Mouse (Mus musculus) embryonic fibroblast, embryonic 13.5 days (primary cell): ENCODE results near the gene Zbtb3. TPM values are rescaled to one million over a fixed set of nuclear protein-coding genes. Genes with fewer than 3 reads are reported as not detected.

Source experiments
- H3K27ac ChIP-seq: 2 replicates; pipeline ENCODE4 v1.5.1; 2012; ENCODE audit warnings: low read length, control low read depth, inconsistent platforms; ENCODE audit not compliant: insufficient read depth
- H3K4me1 ChIP-seq: 2 replicates; pipeline ENCODE4 v1.6.1; 2011; ENCODE audit warnings: low read length; ENCODE audit not compliant: control insufficient read depth, insufficient read depth
- H3K4me3 ChIP-seq: 2 replicates; pipeline ENCODE4 v1.5.1; 2011; ENCODE audit warnings: mild to moderate bottlenecking, control low read depth, low read length; ENCODE audit not compliant: insufficient read depth
- CTCF ChIP-seq: IDR thresholded peaks from 2 replicates; pipeline ENCODE4 v1.5.1; 2011; ENCODE audit warnings: mild to moderate bottlenecking, control low read depth, low read length, moderate library complexity, borderline replicate concordance; ENCODE audit not compliant: insufficient read depth
- POLR2A ChIP-seq: IDR thresholded peaks from 2 replicates; pipeline ENCODE4 v1.6.1; 2011; ENCODE audit warnings: low read depth, mild to moderate bottlenecking, control low read depth, low read length, moderate library complexity
- polyA plus RNA-seq: library from polyadenylated mRNA; stranded (reverse); fragments of >200 nt; gene quantifications from 2 replicates; pipeline ENCODE4 v1.2.4, GENCODE M21; 2011; ENCODE audit warnings: low read depth; ENCODE audit not compliant: missing spikeins, insufficient read length

Zbtb3 gene
- polyA plus RNA-seq, result 1.4 and 2.0 TPM in 2 replicates

GRCm38 (mm10) chr19:8802130-8802821, at the start of gene Zbtb3:
Gene Zbtb3 (plus strand): TSS chr19:8802555.
- peak within 1 kb of the TSS; percentile 76 for H3K4me3 ChIP-seq
- TF ChIP-seq POLR2A (peak; percentile 87), CTCF (no peak)
- H3K4me1 ChIP-seq, result no peaks in the 10 kb centered on the region; the same call in 1 of the 2 replicates
- peak within 1 kb of the TSS; percentile 63 for H3K27ac ChIP-seq

- TF ChIP-seq CTCF (no peak), POLR2A (no peak)
- Histone ChIP-seq H3K4me3 (no peak overlapping the region), H3K4me1 (peaks cover 9% of the 10 kb centered on the region; the same call in 1 of the 2 replicates), H3K27ac (no peak overlapping the region)
Measured at GRCm38 (mm10) chr19:8755652-8756051, 46.7 kb upstream of the Zbtb3 start.

- Histone ChIP-seq H3K4me1 (peaks cover 9% of the 10 kb centered on the region; the same call in 1 of the 2 replicates), H3K27ac (peak within 1 kb of the TSS; percentile 87), H3K4me3 (peak within 1 kb of the TSS; percentile 99)
- peak; percentile 94 for TF ChIP-seq POLR2A
- TF ChIP-seq CTCF, result no peak
Measured at GRCm38 (mm10) chr19:8756635-8757387, 45.5 kb upstream of the Zbtb3 start, which contains the start of gene Nxf1. Gene Nxf1 (plus strand): TSS chr19:8757073.

- TF ChIP-seq CTCF (no peak), POLR2A (no peak)
- H3K27ac ChIP-seq, result peak overlapping the region; percentile 10; the same call in 1 of the 2 replicates
- peak overlapping the region; percentile 99 for H3K4me3 ChIP-seq
- H3K4me1 ChIP-seq, result peaks cover 9% of the 10 kb centered on the region; the same call in 1 of the 2 replicates
Measured at GRCm38 (mm10) chr19:8757471-8757998, 44.8 kb upstream of the Zbtb3 start.

GRCm38 (mm10) chr19:8758899-8759298, 43.5 kb upstream of the Zbtb3 start:
- TF ChIP-seq POLR2A (no peak), CTCF (no peak)
- H3K4me1 ChIP-seq, result peaks cover 9% of the 10 kb centered on the region; the same call in 1 of the 2 replicates
- no peak overlapping the region for H3K27ac ChIP-seq
- peak overlapping the region; percentile 44; the same call in 1 of the 2 replicates for H3K4me3 ChIP-seq

- TF ChIP-seq CTCF, result no peak
- Histone ChIP-seq H3K27ac (no peak overlapping the region), H3K4me1 (0 out of 2 replicates have a peak, but pooled peaks cover 2% of the 10 kb centered on the region), H3K4me3 (no peak overlapping the region)
Measured at GRCm38 (mm10) chr19:8760757-8761156, 41.6 kb upstream of the Zbtb3 start.

GRCm38 (mm10) chr19:8763276-8763675, 39.1 kb upstream of the Zbtb3 start:
- H3K27ac ChIP-seq, result no peak overlapping the region
- 0 out of 2 replicates have a peak, but pooled peaks cover 2% of the 10 kb centered on the region for H3K4me1 ChIP-seq
- no peak overlapping the region for H3K4me3 ChIP-seq
- no peak for TF ChIP-seq POLR2A
- no peak for TF ChIP-seq CTCF

GRCm38 (mm10) chr19:8765562-8765961, 36.8 kb upstream of the Zbtb3 start:
- Histone ChIP-seq H3K4me1 (no peaks in the 10 kb centered on the region), H3K27ac (no peak overlapping the region), H3K4me3 (no peak overlapping the region)
- TF ChIP-seq CTCF, result no peak
- TF ChIP-seq POLR2A, result no peak

- TF ChIP-seq CTCF, result no peak
- peak; percentile 85 for TF ChIP-seq POLR2A
- H3K4me1 ChIP-seq, result no peaks in the 10 kb centered on the region
- H3K4me3 ChIP-seq, result peak within 1 kb of the TSS; percentile 58
- peak within 1 kb of the TSS; percentile 30 for H3K27ac ChIP-seq
Measured at GRCm38 (mm10) chr19:8770567-8771270, 31.6 kb upstream of the Zbtb3 start, which contains the start of gene Tmem223. Gene Tmem223 (plus strand): TSS chr19:8770996.
